Mouse (Mus musculus) bone marrow macrophage, adult 2 months (primary cell): ENCODE measurements around the gene Ppp1r9a.

Experiments used
- CTCF ChIP-seq: IDR thresholded peaks from 2 replicates; pipeline ENCODE4 v1.5.1; 2012; ENCODE audit warnings: low read depth, mild to moderate bottlenecking, low read length, moderate library complexity
- POLR2A ChIP-seq: IDR thresholded peaks from 2 replicates; pipeline ENCODE4 v1.6.1; 2012; ENCODE audit warnings: mild to moderate bottlenecking, low read depth, low read length, borderline replicate concordance

DNA sequence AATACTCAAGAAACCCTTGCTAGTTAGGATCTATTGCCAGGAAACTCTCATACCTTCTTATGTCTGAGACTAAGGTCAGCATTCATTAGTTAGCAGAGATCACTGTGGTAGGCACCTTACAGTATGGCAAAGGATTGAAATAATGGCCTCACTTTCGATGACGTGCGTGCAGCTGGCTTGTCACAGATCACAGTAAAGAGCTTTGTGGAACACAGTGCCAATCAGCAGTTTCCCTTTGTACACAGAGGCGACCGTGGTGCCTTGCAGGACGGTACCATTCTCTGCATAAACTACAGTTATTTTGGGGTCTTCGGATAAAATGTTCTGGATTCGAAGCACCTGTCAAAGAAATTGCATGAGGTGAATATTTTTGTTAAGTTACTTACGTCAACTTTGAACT lies 265.4 kb downstream of the Ppp1r9a start:
- no peak for TF ChIP-seq CTCF
- TF ChIP-seq POLR2A = no peak
